Mouse (Mus musculus) hindbrain, embryonic 15.5 days (tissue): ENCODE measurements at regions not wholly inside any gene's neighbourhood (a gene's known extent, or its start where the extent isn't known, plus 50 kb on each side); places are given as distances from the start of the nearest gene placed in this dataset.

ENCODE experiments used
- ATAC-seq: fragments of 200-750 bp; cut with Nextera tagmentation; 2 replicates; pipeline ENCODE4 v1.8.0; 2017; ENCODE audit warnings: low read depth, moderate number of reproducible peaks, moderate TSS enrichment; ENCODE audit not compliant: low FRiP score
- H3K27ac ChIP-seq: fragments of 300-500 bp; sonication (generic); replicated peaks from 2 replicates; pipeline ENCODE4 v1.5.1; 2015; ENCODE audit warnings: mild to moderate bottlenecking, inconsistent platforms
- H3K27me3 ChIP-seq: fragments of 300-500 bp; sonication (generic); 2 replicates; pipeline ENCODE4 v1.6.1; 2015; ENCODE audit warnings: control low read depth, inconsistent platforms
- H3K36me3 ChIP-seq: fragments of 300-500 bp; sonication (generic); 2 replicates; pipeline ENCODE4 v1.6.1; 2015; ENCODE audit warnings: control low read depth, inconsistent platforms
- H3K4me1 ChIP-seq: fragments of 300-500 bp; sonication (generic); replicated peaks from 2 replicates; pipeline ENCODE4 v1.6.1; 2015; ENCODE audit warnings: control low read depth, inconsistent platforms
- H3K4me2 ChIP-seq: fragments of 300-500 bp; sonication (generic); 2 replicates; pipeline ENCODE4 v1.6.1; 2015; ENCODE audit warnings: moderate library complexity, mild to moderate bottlenecking, inconsistent platforms
- H3K4me3 ChIP-seq: fragments of 300-500 bp; sonication (generic); 2 replicates; pipeline ENCODE4 v1.5.1; 2015; ENCODE audit warnings: mild to moderate bottlenecking, inconsistent platforms
- H3K9ac ChIP-seq: fragments of 300-500 bp; sonication (generic); 2 replicates; pipeline ENCODE4 v1.6.1; 2015; ENCODE audit warnings: inconsistent platforms
- H3K9me3 ChIP-seq: fragments of 300-500 bp; sonication (generic); 2 replicates; pipeline ENCODE4 v1.6.1; 2016; ENCODE audit warnings: control low read depth, inconsistent platforms
- WGBS: fragments of 180-500 bp; shearing (Covaris S2); methylation state at CpG from one replicate; pipeline ENCODE4 v1.1.7; 2015; 5-methylcytosine and 5-hydroxymethylcytosine counted together

DNA sequence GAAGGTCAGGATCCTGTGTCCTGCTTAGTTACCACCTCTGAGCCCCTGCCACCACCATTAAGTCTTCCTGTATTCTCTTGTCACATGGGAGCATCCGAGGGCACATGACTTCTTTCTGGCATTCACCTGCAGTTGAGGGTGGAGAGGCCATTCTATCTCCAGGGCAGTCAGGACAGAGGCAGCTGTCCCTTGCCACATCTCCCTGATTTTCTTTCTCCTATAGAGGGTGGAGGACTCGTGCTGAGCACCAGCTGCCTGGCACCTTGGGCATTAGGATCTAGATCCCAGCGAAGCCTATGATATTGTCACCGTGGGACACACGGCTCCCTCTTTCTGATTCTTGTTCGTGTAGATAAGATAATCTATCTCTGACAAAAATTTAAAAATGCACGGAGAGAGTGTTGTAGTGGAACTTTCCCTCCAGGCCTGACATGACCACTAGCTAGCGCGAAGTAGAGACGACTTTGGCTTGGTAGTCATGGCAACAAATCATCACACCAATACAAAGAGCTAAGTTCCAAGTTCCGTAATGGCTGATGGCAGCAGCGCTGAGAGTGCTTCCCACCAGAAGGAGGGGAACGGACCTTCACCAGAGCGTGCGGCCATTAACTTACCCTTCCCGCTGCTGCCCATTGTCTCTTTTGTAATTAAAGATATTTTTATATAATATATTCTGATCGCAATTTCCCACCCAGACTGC, 137.7 kb downstream of the Ipmk start:
- no peak overlapping the region for H3K9ac ChIP-seq
- 0 out of 2 replicates have a peak overlapping the region, but pooled peaks have one; percentile 4 for H3K4me3 ChIP-seq
- H3K27ac ChIP-seq, result no peak overlapping the region
- no peaks in the 10 kb centered on the region for H3K9me3 ChIP-seq
- H3K4me1 ChIP-seq, result peaks cover 11% of the 10 kb centered on the region
- H3K27me3 ChIP-seq, result no peaks in the 10 kb centered on the region
- WGBS, result 43% methylated on average over 17 of the region's 17 CpGs
- no peaks in the 10 kb centered on the region for H3K36me3 ChIP-seq
- peak; percentile 65 for ATAC-seq
- H3K4me2 ChIP-seq, result peak overlapping the region; percentile 42

DNA sequence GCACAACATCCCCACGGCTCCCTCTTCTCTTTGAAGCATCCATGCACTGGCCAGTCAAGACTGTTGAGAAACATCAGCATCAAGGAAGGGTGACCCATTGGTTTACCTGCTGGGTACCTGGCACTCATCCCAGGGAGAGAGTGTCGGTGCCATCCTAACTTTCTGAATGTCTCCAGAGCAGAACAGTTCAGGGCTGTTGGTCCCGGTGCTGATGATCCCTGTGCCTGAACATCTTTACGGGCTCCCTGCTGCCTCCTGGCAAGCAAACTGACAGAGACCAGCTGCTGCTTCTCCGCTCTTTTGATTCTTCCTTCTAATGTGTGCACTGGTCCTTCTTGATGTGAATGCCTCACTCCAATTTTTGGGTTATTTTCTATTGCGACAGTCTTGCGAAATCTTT, 142.2 kb downstream of the Ipmk start:
- Histone ChIP-seq H3K9me3 (no peaks in the 10 kb centered on the region), H3K4me3 (no peak overlapping the region), H3K27me3 (no peaks in the 10 kb centered on the region), H3K4me2 (no peak overlapping the region), H3K9ac (no peak overlapping the region), H3K36me3 (no peaks in the 10 kb centered on the region), H3K4me1 (peaks cover 10% of the 10 kb centered on the region), H3K27ac (no peak overlapping the region)
- ATAC-seq, result no peak
- 82% methylated on average over 7 of the region's 7 CpGs for WGBS

DNA sequence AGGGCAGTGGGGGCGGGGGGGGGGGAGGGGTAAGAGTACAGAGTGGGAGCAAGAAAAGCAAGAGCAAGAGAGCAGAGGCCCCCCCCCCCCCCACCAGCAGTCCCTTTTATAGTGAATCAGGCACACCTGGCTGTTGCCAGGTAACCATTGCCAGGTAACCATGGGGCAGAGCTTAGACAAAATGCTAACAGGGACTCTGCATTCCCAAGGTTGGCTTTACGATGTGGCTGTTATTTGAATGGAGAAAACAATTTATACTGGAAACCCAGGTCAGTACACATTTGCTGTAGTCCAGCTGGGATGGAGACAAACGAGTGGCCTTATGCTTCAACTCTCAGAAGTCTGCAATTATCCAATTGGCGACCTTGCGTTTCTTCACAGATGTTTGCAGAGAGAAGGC, 154.5 kb downstream of the Ipmk start:
- no peak for ATAC-seq
- no peak overlapping the region for H3K9ac ChIP-seq
- WGBS, result 51% methylated on average over 4 of the region's 5 CpGs
- H3K4me1 ChIP-seq, result no peaks in the 10 kb centered on the region
- no peaks in the 10 kb centered on the region for H3K27me3 ChIP-seq
- no peaks in the 10 kb centered on the region for H3K36me3 ChIP-seq
- no peak overlapping the region for H3K4me3 ChIP-seq
- H3K27ac ChIP-seq, result no peak overlapping the region
- no peak overlapping the region for H3K4me2 ChIP-seq
- no peaks in the 10 kb centered on the region for H3K9me3 ChIP-seq

DNA sequence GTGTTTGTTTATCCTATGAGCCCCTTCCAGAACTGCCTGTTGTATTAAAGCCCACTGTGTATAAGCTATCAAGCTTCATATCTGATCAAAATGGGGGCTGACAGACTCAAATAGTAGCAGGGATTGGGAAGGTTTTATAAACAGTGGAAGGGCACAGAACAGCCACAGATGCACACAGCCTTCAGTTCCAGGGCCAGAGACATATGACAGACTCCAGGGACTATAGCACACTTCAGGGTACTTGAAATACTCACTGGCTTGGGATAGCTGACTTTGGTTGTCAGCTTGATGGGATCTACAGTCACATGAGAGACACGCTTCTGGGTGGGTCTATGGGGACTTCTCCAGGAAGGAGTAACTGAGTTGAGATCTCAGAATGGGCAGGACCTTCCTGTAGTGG, 156.7 kb downstream of the Ipmk start:
- H3K27me3 ChIP-seq, result no peaks in the 10 kb centered on the region
- H3K9ac ChIP-seq, result no peak overlapping the region
- H3K4me3 ChIP-seq, result no peak overlapping the region
- ATAC-seq, result no peak
- H3K9me3 ChIP-seq, result no peaks in the 10 kb centered on the region
- H3K36me3 ChIP-seq, result no peaks in the 10 kb centered on the region
- H3K4me2 ChIP-seq, result no peak overlapping the region
- H3K4me1 ChIP-seq, result no peaks in the 10 kb centered on the region
- H3K27ac ChIP-seq, result no peak overlapping the region
- 92% methylated on average over 1 of the region's 1 CpGs for WGBS

DNA sequence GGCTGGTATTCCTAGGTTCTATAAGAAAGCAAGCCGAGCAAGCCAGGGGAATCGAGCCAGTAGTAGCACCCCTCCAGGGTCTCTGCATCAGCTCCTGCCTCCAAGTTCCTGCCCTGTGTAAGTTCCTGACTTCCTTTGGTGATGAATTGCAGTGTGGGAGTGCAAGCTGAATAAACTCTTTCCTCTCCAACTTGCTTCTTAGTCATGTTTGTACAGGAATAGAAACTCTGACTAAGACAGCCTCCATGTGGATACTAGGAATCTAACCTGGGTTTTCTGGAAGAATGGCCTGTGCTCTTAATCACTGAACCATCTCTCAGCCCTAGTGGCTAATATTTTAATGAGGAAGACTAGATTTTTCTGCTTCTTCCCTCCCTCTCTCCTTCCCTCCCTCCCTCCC, 177.7 kb downstream of the Ipmk start:
- H3K4me1 ChIP-seq, result no peaks in the 10 kb centered on the region
- no peak overlapping the region for H3K9ac ChIP-seq
- no peak overlapping the region for H3K27ac ChIP-seq
- no peaks in the 10 kb centered on the region for H3K9me3 ChIP-seq
- no peaks in the 10 kb centered on the region for H3K36me3 ChIP-seq
- H3K27me3 ChIP-seq, result no peaks in the 10 kb centered on the region
- H3K4me2 ChIP-seq, result no peak overlapping the region
- no peak overlapping the region for H3K4me3 ChIP-seq
- no peak for ATAC-seq
- 91% methylated on average over 2 of the region's 2 CpGs for WGBS

DNA sequence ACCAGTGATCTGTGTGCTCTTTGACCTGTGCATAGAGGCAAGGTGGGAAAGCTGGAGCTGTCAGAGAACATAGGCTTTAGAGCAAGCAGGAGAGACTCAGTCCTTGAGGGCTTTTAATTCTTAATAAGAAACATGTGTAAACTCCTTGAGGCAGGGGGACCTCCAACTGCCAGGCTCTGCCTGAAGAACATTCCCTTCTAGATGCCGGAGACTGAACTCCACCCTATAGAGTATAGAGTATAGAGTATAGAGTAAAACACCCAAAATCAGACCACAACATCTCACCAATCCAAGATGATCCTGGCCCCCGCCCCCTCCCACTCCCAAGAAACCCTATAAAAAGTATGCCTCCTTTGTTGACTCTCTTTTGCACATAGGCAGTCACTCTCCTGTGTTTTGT, 186.2 kb downstream of the Ipmk start:
- 90% methylated on average over 2 of the region's 2 CpGs for WGBS
- Histone ChIP-seq H3K4me2 (no peak overlapping the region), H3K4me3 (no peak overlapping the region), H3K9ac (no peak overlapping the region), H3K9me3 (no peaks in the 10 kb centered on the region), H3K4me1 (no peaks in the 10 kb centered on the region), H3K27ac (no peak overlapping the region), H3K27me3 (no peaks in the 10 kb centered on the region), H3K36me3 (no peaks in the 10 kb centered on the region)
- no peak for ATAC-seq

DNA sequence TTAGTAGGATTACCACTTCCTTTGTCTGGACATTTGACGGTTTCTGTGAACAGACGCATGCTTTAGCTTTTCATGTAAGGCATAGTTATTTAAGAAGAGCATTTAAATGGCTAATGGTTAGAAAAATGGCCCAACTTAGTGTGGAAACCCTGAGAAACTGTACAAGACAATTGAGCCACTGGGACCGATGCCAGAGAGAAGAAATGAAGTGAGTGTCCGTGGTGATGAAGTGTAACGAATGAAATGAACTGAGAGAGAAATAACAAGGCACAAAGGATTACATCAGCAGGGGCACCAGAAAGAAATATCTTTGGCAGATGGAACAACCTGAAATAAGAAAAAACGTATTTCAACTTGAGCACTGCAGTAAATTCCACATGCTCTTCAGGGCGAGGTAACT, 197.9 kb downstream of the Ipmk start:
- H3K4me3 ChIP-seq, result no peak overlapping the region
- H3K9me3 ChIP-seq, result no peaks in the 10 kb centered on the region
- WGBS, result 71% methylated on average over 7 of the region's 7 CpGs
- no peaks in the 10 kb centered on the region for H3K4me1 ChIP-seq
- no peaks in the 10 kb centered on the region for H3K27me3 ChIP-seq
- H3K36me3 ChIP-seq, result no peaks in the 10 kb centered on the region
- no peak overlapping the region for H3K9ac ChIP-seq
- ATAC-seq, result no peak
- H3K4me2 ChIP-seq, result no peak overlapping the region
- H3K27ac ChIP-seq, result no peak overlapping the region

DNA sequence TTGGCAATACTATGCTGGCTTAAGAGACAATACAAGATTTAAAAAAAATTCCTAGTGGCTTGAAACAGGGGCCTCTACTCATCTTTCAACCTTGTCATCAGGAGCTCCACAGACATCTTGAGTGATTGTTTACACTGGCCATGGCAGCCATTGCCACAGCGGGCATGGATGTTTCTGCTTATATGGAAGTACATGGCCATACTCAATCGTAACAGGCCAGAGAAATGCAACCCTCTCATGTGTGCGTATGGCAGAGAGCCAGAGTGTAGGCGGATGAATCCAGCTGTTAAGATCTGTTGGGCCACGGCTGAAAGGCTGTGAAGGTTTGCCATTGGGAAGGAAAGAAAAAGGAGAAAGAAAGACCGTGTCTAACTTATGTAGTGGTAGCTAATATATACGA, 198.9 kb downstream of the Ipmk start:
- Histone ChIP-seq H3K9me3 (no peaks in the 10 kb centered on the region), H3K4me3 (no peak overlapping the region), H3K9ac (no peak overlapping the region), H3K27me3 (no peaks in the 10 kb centered on the region), H3K36me3 (no peaks in the 10 kb centered on the region), H3K4me1 (no peaks in the 10 kb centered on the region), H3K27ac (no peak overlapping the region), H3K4me2 (no peak overlapping the region)
- WGBS, result 83% methylated on average over 7 of the region's 7 CpGs
- no peak for ATAC-seq

DNA sequence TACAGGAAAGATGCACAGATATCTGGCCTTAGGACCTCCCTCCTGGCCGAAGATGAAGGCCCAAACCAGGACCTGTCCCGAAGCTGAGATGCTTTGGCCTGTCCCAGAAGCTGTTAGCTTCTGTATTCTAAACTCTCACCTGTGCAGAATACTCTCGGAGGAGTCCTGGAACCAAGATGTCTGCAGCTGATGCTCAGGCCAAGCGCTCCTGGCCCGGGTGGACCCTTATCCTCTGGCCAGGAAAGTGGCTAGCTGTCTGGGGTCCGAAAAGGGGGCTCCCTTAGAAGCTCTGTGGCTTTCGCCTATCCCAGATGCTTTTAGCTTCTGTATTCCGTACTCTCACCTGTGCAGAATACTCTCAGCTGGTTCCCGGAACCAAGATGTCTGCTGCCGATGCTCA, 236.2 kb downstream of the Ipmk start:
- H3K36me3 ChIP-seq, result no peaks in the 10 kb centered on the region
- H3K4me3 ChIP-seq, result no peak overlapping the region
- H3K27ac ChIP-seq, result no peak overlapping the region
- no peak for ATAC-seq
- H3K27me3 ChIP-seq, result no peaks in the 10 kb centered on the region
- no peak overlapping the region for H3K9ac ChIP-seq
- no peaks in the 10 kb centered on the region for H3K4me1 ChIP-seq
- WGBS, result 92% methylated on average over 10 of the region's 10 CpGs
- no peaks in the 10 kb centered on the region for H3K9me3 ChIP-seq
- H3K4me2 ChIP-seq, result no peak overlapping the region

DNA sequence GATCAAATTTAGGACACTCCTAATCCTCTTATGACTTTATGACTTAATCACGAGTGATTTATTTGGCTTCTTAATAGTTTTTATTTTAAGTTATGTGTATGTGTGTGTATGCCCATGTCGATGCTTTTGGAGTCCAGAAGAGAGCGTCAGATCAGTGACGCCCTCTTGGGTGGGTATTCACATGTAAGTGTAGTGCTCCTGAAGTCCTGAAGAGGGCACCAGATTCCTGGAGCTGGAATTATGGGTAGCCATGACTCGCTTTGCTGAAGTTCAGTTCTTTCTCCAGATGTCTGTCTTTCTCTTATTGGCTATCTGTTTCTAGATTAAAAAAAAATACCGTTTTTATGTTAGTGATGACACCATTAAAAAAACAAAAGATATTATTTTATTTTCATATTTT, 251.0 kb downstream of the Ipmk start:
- no peak for ATAC-seq
- no peak overlapping the region for H3K27ac ChIP-seq
- 92% methylated on average over 6 of the region's 6 CpGs for WGBS

DNA sequence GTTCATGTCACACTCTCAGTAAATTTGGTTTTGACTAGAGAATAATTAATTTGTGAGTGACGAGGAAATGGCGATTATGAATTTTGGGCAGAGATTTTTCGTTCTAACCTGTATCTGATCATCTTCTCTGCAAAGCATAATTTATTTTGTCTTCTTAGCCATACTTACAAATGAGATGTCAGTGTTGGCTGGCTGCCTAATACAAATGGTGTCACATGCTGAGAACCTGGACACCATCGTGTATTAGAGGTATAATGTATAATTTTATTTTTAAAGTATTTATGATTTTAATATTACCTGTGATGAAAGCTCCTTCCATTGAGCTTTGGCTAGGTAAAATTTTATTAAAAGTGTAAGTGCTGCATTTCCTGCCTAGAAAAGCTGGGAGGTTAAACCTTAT, 266.2 kb downstream of the Ipmk start:
- no peak overlapping the region for H3K27ac ChIP-seq
- H3K4me1 ChIP-seq, result no peaks in the 10 kb centered on the region
- no peaks in the 10 kb centered on the region for H3K36me3 ChIP-seq
- no peaks in the 10 kb centered on the region for H3K9me3 ChIP-seq
- 82% methylated on average over 4 of the region's 4 CpGs for WGBS
- no peak for ATAC-seq
- no peak overlapping the region for H3K9ac ChIP-seq
- no peak overlapping the region for H3K4me2 ChIP-seq
- H3K27me3 ChIP-seq, result no peaks in the 10 kb centered on the region
- no peak overlapping the region for H3K4me3 ChIP-seq

More for the DNA sequence above, 251.0 kb downstream of the Ipmk start:
- Histone ChIP-seq H3K4me1 (no peaks in the 10 kb centered on the region), H3K36me3 (no peaks in the 10 kb centered on the region), H3K4me2 (no peak overlapping the region), H3K9me3 (no peaks in the 10 kb centered on the region), H3K9ac (no peak overlapping the region), H3K27me3 (no peaks in the 10 kb centered on the region), H3K4me3 (no peak overlapping the region)

DNA sequence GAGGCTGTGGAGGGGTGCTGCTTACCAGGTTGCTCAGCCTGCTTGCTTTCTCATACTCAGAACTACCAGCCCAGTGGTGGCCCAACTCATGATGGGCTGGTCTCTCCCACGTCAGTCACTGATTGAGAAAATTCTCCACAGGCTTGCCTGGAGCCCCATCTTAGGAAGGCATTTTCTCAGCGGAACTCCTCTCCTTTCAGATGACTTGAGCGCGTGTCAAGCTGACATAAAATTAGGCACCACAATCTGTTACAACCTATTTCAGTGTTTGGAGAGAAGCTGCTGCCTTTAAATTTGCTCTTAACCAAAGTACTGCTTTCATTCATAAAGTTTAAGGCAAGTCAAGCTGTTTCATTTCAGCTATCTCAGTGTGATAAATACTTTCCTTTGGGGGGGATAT, 269.6 kb downstream of the Ipmk start:
- no peak overlapping the region for H3K9ac ChIP-seq
- no peaks in the 10 kb centered on the region for H3K9me3 ChIP-seq
- H3K4me2 ChIP-seq, result no peak overlapping the region
- H3K27ac ChIP-seq, result no peak overlapping the region
- H3K4me1 ChIP-seq, result no peaks in the 10 kb centered on the region
- ATAC-seq, result no peak
- no peaks in the 10 kb centered on the region for H3K27me3 ChIP-seq
- 79% methylated on average over 4 of the region's 4 CpGs for WGBS
- no peak overlapping the region for H3K4me3 ChIP-seq
- H3K36me3 ChIP-seq, result no peaks in the 10 kb centered on the region

DNA sequence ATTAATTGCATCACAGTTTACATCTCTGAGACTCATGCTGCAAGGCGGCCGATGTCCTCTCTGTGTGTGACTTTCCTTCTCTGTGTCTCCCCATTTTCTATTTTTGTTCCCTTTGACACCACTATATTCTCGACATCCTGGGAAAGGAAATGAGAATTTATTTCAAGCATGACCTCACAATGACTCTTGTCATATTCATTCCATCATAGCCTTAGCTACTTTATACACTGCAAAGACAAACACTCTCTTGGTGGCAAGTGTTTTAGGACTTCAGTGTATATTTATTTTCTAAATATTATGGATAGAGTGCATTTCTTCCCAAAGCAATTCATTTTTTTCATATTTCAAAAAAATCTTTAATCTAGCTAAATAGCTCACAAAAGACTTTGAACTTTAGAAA, 298.5 kb downstream of the Ipmk start:
- no peak overlapping the region for H3K27ac ChIP-seq
- 75% methylated on average over 3 of the region's 3 CpGs for WGBS
- H3K4me1 ChIP-seq, result no peaks in the 10 kb centered on the region
- no peaks in the 10 kb centered on the region for H3K27me3 ChIP-seq
- no peaks in the 10 kb centered on the region for H3K9me3 ChIP-seq
- no peak overlapping the region for H3K4me3 ChIP-seq
- no peak overlapping the region for H3K9ac ChIP-seq
- no peak for ATAC-seq
- H3K36me3 ChIP-seq, result no peaks in the 10 kb centered on the region
- H3K4me2 ChIP-seq, result no peak overlapping the region
